Mouse (Mus musculus) monocyte, adult 2 months (primary cell): ENCODE results near the gene Mettl23.

Experiments
- DNase-seq, 2 experiments: peaks; one replicate each; pipeline ENCODE4 v3.0.0; 2022; ENCODE audit warnings: low spot score in 2 of 2, low read depth in 1 of 2

Gene Mettl23

DNA sequence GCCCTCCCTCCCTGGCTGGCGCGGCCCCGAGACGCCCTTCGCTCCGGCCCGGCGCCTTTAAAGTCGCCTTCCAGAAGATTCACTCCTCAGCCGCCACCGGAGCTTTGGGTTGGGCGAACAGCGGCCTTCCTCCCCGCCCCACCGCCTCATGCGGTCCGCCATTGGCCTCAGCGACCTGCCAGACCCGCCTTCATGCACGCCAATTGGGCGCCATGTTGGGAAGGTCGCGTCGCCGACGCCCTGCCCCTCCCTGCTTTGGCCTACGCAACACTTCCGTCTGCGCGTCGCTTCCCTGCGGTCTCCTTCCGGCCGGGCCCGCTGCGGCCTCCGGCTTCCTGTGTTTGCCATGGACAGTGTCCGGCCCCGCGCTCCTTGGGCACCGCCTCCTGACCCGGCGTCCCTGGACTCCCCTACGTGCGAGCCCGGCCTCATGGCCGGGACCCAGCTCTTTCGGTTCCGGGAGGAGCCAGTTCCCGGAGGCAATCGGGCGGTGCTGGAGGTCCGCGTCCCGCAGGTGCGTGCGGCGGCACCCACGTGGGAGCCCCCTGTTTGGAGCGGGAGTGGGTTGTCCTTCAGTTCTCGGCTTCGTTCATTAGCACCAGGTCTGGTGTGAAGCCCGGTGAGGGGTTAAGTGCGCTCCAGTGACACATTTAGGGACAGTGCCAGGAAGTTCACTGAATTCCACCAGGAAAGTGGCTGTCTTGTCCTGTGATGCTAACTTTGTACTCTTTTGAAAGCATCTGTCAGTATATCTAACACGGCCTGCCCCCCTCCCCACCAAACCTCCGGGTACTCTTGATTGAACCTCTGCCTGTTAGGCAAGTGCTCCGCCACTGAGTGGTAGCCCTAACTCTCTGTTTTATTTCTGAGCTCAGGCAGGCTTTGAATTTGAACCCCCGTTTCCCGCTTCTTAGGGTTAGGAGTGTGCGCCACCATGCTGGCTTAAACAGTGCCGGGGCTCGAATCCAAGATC lies at the start of gene Mettl23, which contains the start of gene Jmjd6:
TSS of gene Mettl23 (plus strand) at position 18 of the 973 bp plus-strand sequence.
TSS of gene Jmjd6 (minus strand) at position 189 of the 973 bp plus-strand sequence.
- DNase-seq: peak; percentile 93 to 96

DNA sequence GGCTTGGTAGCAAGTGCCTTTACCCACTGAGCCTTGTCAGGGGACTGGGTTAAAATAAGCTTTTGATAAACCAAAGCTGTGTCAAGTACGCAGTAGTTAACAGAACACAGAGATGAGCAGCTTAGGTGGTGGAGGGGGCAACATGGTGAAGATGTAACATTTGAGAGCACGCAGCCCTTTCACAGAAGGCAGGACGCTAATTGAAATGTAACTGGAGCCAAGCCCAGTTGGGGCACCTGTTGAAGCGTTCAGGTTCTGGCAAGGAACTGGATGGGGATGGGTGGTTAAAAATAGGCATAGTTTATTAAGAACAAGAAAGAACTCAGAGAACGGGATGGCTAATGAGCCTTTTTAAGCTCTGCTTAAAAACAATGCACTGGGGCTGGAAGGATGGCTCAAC lies 43.7 kb upstream of the Mettl23 start:
- no peak for DNase-seq

DNA sequence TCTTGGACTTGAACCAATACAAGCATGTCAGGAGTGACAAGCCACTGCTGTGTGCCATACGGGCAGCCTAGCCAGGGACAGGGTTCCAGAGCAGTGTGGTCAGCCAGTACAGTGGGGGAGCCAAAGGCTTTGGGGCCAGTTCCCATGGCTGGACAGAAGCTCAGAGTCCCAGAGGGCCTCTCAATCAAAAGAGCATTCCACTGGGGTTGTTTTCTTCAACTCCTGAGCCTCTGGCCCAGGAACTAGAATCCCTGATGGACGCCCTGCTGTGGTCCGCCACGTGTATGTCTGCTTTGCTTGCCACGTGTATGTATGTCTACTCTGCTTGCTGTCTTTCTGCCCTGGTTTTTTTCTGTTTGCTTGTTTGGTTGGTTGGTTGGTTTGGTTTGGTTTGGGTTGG lies 42.0 kb upstream of the Mettl23 start:
- no peak for DNase-seq

- no peak for DNase-seq
Observed at GRCm38 (mm10) chr11:116802709-116803108, 40.4 kb upstream of the Mettl23 start.

- DNase-seq: no peak
Observed at GRCm38 (mm10) chr11:116806136-116807071, 36.7 kb upstream of the Mettl23 start.

- no peak for DNase-seq
Observed at GRCm38 (mm10) chr11:116807116-116807515, 36.0 kb upstream of the Mettl23 start.

GRCm38 (mm10) chr11:116807526-116807925 lies 35.6 kb upstream of the Mettl23 start:
- DNase-seq: no peak

DNA sequence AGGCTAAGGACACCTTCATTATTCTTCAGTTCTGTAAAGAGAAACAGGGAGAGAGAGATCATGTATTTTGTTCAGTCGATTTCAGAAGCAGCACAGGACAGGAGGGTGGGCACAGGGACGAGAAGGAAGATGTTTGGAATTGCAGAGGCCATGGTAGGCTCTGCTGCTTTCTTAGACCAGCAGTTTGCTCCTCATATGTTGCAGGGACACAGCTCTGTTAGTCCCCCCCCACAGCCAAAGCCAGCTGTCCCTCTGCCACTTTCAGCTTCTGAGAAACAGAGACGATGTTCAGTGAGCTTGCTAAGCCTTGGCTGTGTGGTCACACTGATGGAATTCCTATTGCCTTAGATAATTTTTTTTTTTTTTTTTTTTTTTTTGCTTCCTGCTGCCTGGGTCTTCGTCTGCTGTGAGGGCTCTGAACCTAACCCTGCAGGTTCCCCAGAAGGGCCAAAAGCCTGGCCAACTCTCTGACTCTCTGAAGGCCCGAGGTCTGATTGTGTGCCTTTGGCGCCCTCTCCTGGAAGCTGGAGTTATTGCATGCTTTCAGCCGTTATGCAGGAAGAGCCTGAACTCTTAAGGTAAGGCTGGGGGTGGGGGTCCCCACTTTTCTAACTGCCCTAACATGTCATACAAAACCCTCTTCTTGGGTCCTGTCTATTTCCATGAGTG lies 35.0 kb upstream of the Mettl23 start:
- peak; percentile 42 to 56 for DNase-seq

- DNase-seq: no peak
Observed at GRCm38 (mm10) chr11:116808811-116809395, 34.2 kb upstream of the Mettl23 start.

DNA sequence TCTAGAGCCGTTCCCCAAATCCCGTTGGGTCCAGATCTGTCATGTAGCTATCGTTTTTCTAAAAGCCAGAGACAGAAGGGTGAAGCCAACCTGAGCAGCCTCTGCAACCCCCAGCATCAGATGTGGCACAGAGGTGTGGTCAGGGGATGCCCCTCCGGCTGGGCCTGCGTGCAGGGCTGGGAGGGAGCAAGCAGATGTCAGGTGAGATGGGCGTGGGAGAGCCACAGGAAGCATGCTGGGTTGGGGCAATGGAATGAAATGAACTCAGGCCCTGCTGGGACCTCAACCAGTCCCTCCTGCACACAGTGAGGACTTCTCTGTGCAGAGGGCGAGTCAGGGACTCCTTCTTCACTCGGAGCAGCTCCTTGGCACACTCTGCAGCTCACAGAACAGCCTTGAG lies 33.6 kb upstream of the Mettl23 start:
- DNase-seq: no peak

- no peak for DNase-seq
Observed at GRCm38 (mm10) chr11:116810528-116810927, 32.5 kb upstream of the Mettl23 start.

DNA sequence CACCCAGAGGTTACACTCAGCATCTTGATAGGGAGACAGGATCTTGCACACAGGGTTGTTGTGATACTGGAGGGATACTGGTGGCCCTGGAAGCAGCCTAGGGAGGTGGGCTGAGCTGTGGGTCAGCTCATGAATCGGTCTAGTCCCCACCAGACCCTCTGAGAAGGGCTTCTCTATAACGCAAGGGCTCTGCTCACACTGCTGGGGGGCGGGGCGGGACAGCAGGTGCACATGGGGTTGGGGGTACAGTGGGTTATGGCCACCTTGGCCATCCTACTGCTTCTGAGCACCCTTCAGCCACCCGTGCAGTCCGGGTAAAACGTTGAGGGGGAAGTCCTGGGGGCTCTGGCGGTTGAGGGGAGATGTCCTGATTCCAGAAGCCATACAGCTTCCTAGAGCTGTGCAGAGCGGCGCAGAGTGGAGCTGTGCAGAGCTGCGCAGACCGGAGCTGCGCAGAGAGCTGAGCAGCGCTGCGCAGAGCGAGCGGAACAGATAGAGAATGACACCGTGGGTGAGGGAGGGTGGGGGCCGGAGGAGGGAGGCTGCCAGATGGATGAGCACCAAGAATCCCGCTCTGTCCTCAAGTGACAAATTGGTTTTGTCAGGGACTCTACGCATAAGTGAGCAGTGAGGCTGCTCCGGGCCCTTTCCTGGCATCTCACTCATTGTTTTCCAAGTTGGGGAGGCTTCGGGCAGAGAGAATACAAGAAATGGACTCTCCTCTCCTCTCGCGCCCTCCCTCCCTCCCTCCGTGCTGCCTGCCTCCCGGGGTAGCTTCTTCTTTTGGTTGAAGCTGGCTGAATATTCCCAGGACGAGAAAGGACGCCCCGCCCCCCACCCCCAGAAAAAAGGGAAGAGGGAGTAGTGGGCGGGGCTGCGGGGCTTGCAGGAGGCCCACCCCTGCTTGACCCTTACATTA lies 31.8 kb upstream of the Mettl23 start:
- no peak for DNase-seq

DNA sequence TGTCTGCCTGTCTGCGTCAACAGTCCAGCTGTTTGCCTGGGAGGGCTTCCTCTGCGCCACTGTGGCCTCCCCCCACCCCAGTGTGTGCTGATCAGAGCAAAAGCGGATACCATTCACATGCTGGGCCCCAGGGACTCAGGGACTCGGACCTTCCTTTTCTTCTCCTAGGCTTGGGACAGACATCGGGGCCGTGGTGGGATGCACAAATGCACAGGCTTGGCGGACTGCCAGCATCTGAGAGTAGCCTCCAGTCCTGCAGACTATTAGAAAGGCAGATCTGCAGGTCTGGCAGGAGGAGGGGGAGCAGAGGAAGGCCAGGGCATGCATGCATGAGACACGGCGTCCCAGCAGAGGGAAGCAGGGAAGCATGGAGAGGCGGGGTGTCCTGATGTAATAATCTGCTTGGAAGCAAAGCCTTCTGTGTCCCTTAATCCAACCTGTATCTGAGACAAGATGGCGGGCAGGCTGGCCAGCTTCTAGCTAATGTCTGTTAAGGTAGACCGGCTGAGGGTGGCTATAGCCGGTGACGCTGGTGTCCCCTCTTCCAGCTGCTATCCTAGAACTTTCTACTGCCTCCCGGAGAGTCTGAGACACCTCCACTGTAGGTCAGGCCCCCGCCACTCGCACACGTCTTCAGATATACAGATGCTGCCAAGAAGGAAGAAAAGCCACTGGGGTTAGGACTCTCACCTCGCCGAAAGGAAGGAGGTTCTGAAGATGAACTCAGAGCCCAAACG lies 30.1 kb upstream of the Mettl23 start:
- no peak for DNase-seq

- no peak for DNase-seq
Observed at GRCm38 (mm10) chr11:116813610-116814009, 29.5 kb upstream of the Mettl23 start.

GRCm38 (mm10) chr11:116814076-116814883 lies 28.8 kb upstream of the Mettl23 start:
- peak in 1 of 2 experiments; percentile 28 for DNase-seq

DNA sequence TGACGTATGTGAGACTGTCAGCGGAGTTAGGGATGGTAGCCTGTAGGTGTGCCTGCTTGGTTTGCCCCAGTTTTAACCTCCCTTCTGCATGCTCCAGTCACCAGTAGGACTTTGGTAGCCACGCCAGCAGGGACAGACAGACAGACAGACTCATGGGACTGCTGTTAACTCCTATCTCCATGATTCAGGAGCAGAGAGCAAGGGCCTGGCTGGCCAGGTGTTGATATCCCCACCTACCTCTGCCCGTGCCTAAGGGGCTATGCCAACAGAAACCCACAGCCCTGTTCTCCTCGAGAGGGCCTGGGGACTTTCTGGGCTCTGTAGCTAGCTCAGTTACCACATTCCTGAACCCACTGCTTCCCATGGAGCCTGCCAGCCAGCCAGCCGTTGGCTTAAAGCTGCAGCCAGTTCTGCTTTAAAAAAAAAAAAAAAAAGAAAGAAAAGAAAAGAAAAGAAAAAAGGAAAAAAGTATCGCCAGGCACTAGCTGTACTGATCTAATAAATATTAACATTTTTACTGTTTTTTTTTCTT lies 28.1 kb upstream of the Mettl23 start:
- DNase-seq: no peak

- no peak for DNase-seq
Observed at GRCm38 (mm10) chr11:116816769-116817168, 26.3 kb upstream of the Mettl23 start.

DNA sequence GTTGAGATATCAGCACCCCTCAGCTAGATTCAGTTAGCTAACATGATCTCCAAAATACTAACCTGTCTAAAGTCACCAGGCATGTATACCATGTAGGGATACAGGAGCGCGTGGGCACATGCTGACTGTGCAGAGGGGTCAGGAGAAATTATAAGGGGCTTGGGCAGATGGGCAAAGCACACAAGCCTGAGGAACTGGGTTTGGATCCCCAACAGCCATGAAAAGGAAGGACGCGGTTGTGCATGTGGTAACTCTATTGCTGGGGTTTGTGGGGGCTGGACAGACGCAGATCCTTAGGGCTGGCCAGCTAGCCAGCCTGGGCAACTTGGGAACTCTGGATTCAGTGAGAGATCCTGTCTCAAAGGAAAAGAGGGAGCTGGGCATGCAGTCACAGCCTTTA lies 25.5 kb upstream of the Mettl23 start:
- DNase-seq: no peak
